Mouse (Mus musculus) cerebellum, adult 2 months (tissue): ENCODE data around the gene Plekhh2.

Source experiments
- CTCF ChIP-seq: fragments of 200-500 bp; IDR thresholded peaks from 2 replicates; pipeline ENCODE4 v1.5.1; 2011; ENCODE audit warnings: low read depth, mild to moderate bottlenecking, control low read depth, low read length, moderate library complexity, borderline replicate concordance; ENCODE audit not compliant: insufficient read depth
- POLR2A ChIP-seq: fragments of 200-500 bp; IDR thresholded peaks from 2 replicates; pipeline ENCODE4 v1.6.1; 2011; ENCODE audit warnings: low read length, control low read depth, borderline replicate concordance; ENCODE audit not compliant: insufficient read depth

- TF ChIP-seq CTCF (no peak), POLR2A (no peak)
Observed at GRCm38 (mm10) chr17:84620076-84620475, 108.4 kb downstream of the Plekhh2 start.
